Comparison of ENCODE assay signal across 8 mouse cellular contexts in genomic region chr2:32312318-32312964, GRCm38 (mm10). TPM values are rescaled to one million over a fixed set of nuclear protein-coding genes. Genes with fewer than 3 reads are reported as not detected.
DNase-seq lines count a peak whose midpoint lies in the region; ATAC-seq and TF ChIP-seq lines count a peak whose summit lies in the region.

No protein-coding gene starts in this region.

- peak; percentile 69 for DNase-seq in G1E (ENCODE audit: low spot score)
- DNase-seq in forebrain, embryonic 11.5 days (ENCODE audit: low spot score): peak; percentile 97
- DNase-seq in hindbrain, embryonic 10.5 days (ENCODE audit: low spot score): peak; percentile 93
- DNase-seq in midbrain, embryonic 14.5 days: peak; percentile 85
- DNase-seq in spleen, postnatal 10 days (ENCODE audit: low spot score in 2 of 2): peak; percentile 62 to 91
- no peak for DNase-seq in left cerebral cortex, adult 11 months (ENCODE audit: low spot score)

- peaks cover 17% of the 10 kb centered on the region for H3K4me1 ChIP-seq in G1E (ENCODE audit: insufficient read depth, low read depth, low read length)
- peaks cover 27% of the 10 kb centered on the region for H3K4me1 ChIP-seq in bone marrow macrophage, adult 2 months (ENCODE audit: control insufficient read depth, insufficient read depth, low read length)
- H3K4me1 ChIP-seq in forebrain, embryonic 11.5 days (replicated peaks; ENCODE audit: control insufficient read depth, insufficient read depth, low read length): peaks cover 6% of the 10 kb centered on the region; the same call in 1 of the 2 replicates
- H3K4me1 ChIP-seq in hindbrain, embryonic 10.5 days (replicated peaks): peaks cover 66% of the 10 kb centered on the region
- H3K4me1 ChIP-seq in limb, embryonic 13.5 days: peaks cover 78% of the 10 kb centered on the region
- H3K4me1 ChIP-seq in midbrain, embryonic 14.5 days (ENCODE audit: control insufficient read depth, insufficient read depth, low read length): peaks cover 8% of the 10 kb centered on the region

- WGBS in forebrain, embryonic 11.5 days: 1% methylated on average over 40 of the region's 56 CpGs
- 1% methylated on average over 56 of the region's 56 CpGs for WGBS in hindbrain, embryonic 10.5 days
- WGBS in limb, embryonic 13.5 days: 2% methylated on average over 53 of the region's 56 CpGs
- 1% methylated on average over 56 of the region's 56 CpGs for WGBS in midbrain, embryonic 14.5 days

- H3K9me3 ChIP-seq in G1E (replicated peaks): no peaks in the 10 kb centered on the region
- no peaks in the 10 kb centered on the region for H3K9me3 ChIP-seq in forebrain, embryonic 11.5 days (ENCODE audit: control insufficient read depth, low read length)
- H3K9me3 ChIP-seq in hindbrain, embryonic 10.5 days: no peaks in the 10 kb centered on the region
- H3K9me3 ChIP-seq in limb, embryonic 13.5 days: no peaks in the 10 kb centered on the region
- no peaks in the 10 kb centered on the region for H3K9me3 ChIP-seq in midbrain, embryonic 14.5 days (ENCODE audit: control insufficient read depth, low read length)

- H3K27me3 ChIP-seq in G1E (ENCODE audit: insufficient read depth, low read length): peaks cover 49% of the 10 kb centered on the region
- H3K27me3 ChIP-seq in forebrain, embryonic 11.5 days (ENCODE audit: control insufficient read depth, insufficient read depth, low read length): peaks cover 3% of the 10 kb centered on the region
- peaks cover 71% of the 10 kb centered on the region for H3K27me3 ChIP-seq in hindbrain, embryonic 10.5 days (ENCODE audit: insufficient read depth, poor library complexity, severe bottlenecking)
- H3K27me3 ChIP-seq in limb, embryonic 13.5 days: no peaks in the 10 kb centered on the region
- H3K27me3 ChIP-seq in midbrain, embryonic 14.5 days (ENCODE audit: control insufficient read depth, insufficient read depth, low read length): peaks cover 6% of the 10 kb centered on the region; the same call in 1 of the 2 replicates

- H3K36me3 ChIP-seq in G1E (replicated peaks): peaks cover 29% of the 10 kb centered on the region
- no peaks in the 10 kb centered on the region for H3K36me3 ChIP-seq in forebrain, embryonic 11.5 days (ENCODE audit: control insufficient read depth, insufficient read depth, low read length)
- H3K36me3 ChIP-seq in hindbrain, embryonic 10.5 days: peaks cover 27% of the 10 kb centered on the region
- peaks cover 55% of the 10 kb centered on the region for H3K36me3 ChIP-seq in limb, embryonic 13.5 days
- peaks cover 66% of the 10 kb centered on the region for H3K36me3 ChIP-seq in midbrain, embryonic 14.5 days (ENCODE audit: control insufficient read depth, insufficient read depth, low read length)

- peak overlapping the region; percentile 100 for H3K4me2 ChIP-seq in forebrain, embryonic 11.5 days (ENCODE audit: low read depth, low read length, severe bottlenecking)
- H3K4me2 ChIP-seq in limb, embryonic 13.5 days (replicated peaks): peak overlapping the region; percentile 100
- H3K4me2 ChIP-seq in midbrain, embryonic 14.5 days (ENCODE audit: low read length): peak overlapping the region; percentile 80

- peak overlapping the region; percentile 65; the same call in 1 of the 2 replicates for H3K4me3 ChIP-seq in G1E (ENCODE audit: low read depth, low read length)
- H3K4me3 ChIP-seq in bone marrow macrophage, adult 2 months (ENCODE audit: insufficient read depth, low read length): peak overlapping the region; percentile 38; the same call in 1 of the 2 replicates
- peak overlapping the region; percentile 66 for H3K4me3 ChIP-seq in forebrain, embryonic 11.5 days (ENCODE audit: low read depth, low read length)
- peak overlapping the region; percentile 78 for H3K4me3 ChIP-seq in hindbrain, embryonic 10.5 days
- H3K4me3 ChIP-seq in limb, embryonic 13.5 days: peak overlapping the region; percentile 87
- H3K4me3 ChIP-seq in midbrain, embryonic 14.5 days (replicated peaks; ENCODE audit: low read depth, low read length): peak overlapping the region; percentile 39

- ATAC-seq in G1E (ENCODE audit: extremely low read depth, insufficient number of reproducible peaks, low FRiP score, poor library complexity, severe bottlenecking): no peak
- peak; percentile 86 for ATAC-seq in forebrain, embryonic 11.5 days (replicated peaks; ENCODE audit: low FRiP score)
- ATAC-seq in limb, embryonic 13.5 days (ENCODE audit: low FRiP score, low read depth): peak; percentile 60; the same call in 1 of the 2 replicates
- peak; percentile 68 for ATAC-seq in midbrain, embryonic 14.5 days (ENCODE audit: low FRiP score, low TSS enrichment)

- no peak for TF ChIP-seq POLR2A in bone marrow macrophage, adult 2 months (IDR thresholded peaks at IDR 0.05; ENCODE audit: borderline replicate concordance, low read depth, low read length)

- H3K9ac ChIP-seq in forebrain, embryonic 11.5 days (ENCODE audit: low read length): peak overlapping the region; percentile 81
- peak overlapping the region; percentile 93 for H3K9ac ChIP-seq in limb, embryonic 13.5 days
- peak overlapping the region; percentile 56 for H3K9ac ChIP-seq in midbrain, embryonic 14.5 days (replicated peaks; ENCODE audit: low read length)

- no peak overlapping the region for H3K27ac ChIP-seq in bone marrow macrophage, adult 2 months (ENCODE audit: insufficient read depth, low read depth, low read length)
- no peak overlapping the region for H3K27ac ChIP-seq in forebrain, embryonic 11.5 days (ENCODE audit: low read depth, low read length)
- H3K27ac ChIP-seq in hindbrain, embryonic 10.5 days: peak overlapping the region; percentile 87
- peak overlapping the region; percentile 89 for H3K27ac ChIP-seq in limb, embryonic 13.5 days
- no peak overlapping the region; the same call in 1 of the 2 replicates for H3K27ac ChIP-seq in midbrain, embryonic 14.5 days (replicated peaks; ENCODE audit: low read depth, low read length)

- no peak for TF ChIP-seq CTCF in G1E (IDR thresholded peaks at IDR 0.05; ENCODE audit: low read depth, low read length)
- no peak for TF ChIP-seq CTCF in bone marrow macrophage, adult 2 months (IDR thresholded peaks at IDR 0.05; ENCODE audit: low read depth, low read length)

RNA-seq across cellular contexts. Expression of gene Swi5, which starts 24.6 kb away (rescaled TPM):
- total RNA-seq in G1E (2014; fragmentation: Nextera tagmentation) (150 and 164 TPM in 2 replicates), G1E (2017) (482 and 488 TPM in 2 replicates)
- 351 and 432 TPM in 2 replicates for polyA plus RNA-seq in G1E (2012)
- polyA plus RNA-seq in bone marrow macrophage, adult 2 months (2012; ENCODE audit: insufficient read depth, insufficient read length, missing spikeins): 168 and 170 TPM in 2 replicates
- 345 and 373 TPM in 2 replicates for polyA plus RNA-seq in forebrain, embryonic 11.5 days (2014; fragmentation: Nextera tagmentation; extraction: Ambion mirVana)
- polyA plus RNA-seq in hindbrain, embryonic 10.5 days (2016; fragmentation: Nextera tagmentation; extraction: Ambion mirVana): 488 and 544 TPM in 2 replicates
- 451 and 463 TPM in 2 replicates for polyA plus RNA-seq in limb, embryonic 13.5 days (2015; fragmentation: Nextera tagmentation; extraction: Ambion mirVana)
- polyA plus RNA-seq in midbrain, embryonic 14.5 days (2014; fragmentation: Nextera tagmentation; extraction: Ambion mirVana): 169 and 339 TPM in 2 replicates

RNA-seq across cellular contexts. Expression of gene Golga2, which starts 25.3 kb away (rescaled TPM):
- total RNA-seq in G1E (2014; fragmentation: Nextera tagmentation): 19.5 and 24.5 TPM in 2 replicates
- 35.2 and 35.6 TPM in 2 replicates for total RNA-seq in G1E (2017)
- 20.8 and 24.3 TPM in 2 replicates for polyA plus RNA-seq in G1E (2012)
- 44.9 and 47.3 TPM in 2 replicates for polyA plus RNA-seq in bone marrow macrophage, adult 2 months (2012; ENCODE audit: insufficient read depth, insufficient read length, missing spikeins)
- polyA plus RNA-seq in forebrain, embryonic 11.5 days (2014; fragmentation: Nextera tagmentation; extraction: Ambion mirVana): 22.4 and 22.6 TPM in 2 replicates
- 20.2 and 22.6 TPM in 2 replicates for polyA plus RNA-seq in hindbrain, embryonic 10.5 days (2016; fragmentation: Nextera tagmentation; extraction: Ambion mirVana)
- 27.1 and 28.2 TPM in 2 replicates for polyA plus RNA-seq in limb, embryonic 13.5 days (2015; fragmentation: Nextera tagmentation; extraction: Ambion mirVana)
- polyA plus RNA-seq in midbrain, embryonic 14.5 days (2014; fragmentation: Nextera tagmentation; extraction: Ambion mirVana): 22.5 and 26.1 TPM in 2 replicates

RNA-seq across cellular contexts. Expression of gene Ciz1, which starts 39.7 kb away (rescaled TPM):
- total RNA-seq in G1E (2014; fragmentation: Nextera tagmentation) (196 and 213 TPM in 2 replicates), G1E (2017) (62.9 and 71.6 TPM in 2 replicates)
- 306 and 372 TPM in 2 replicates for polyA plus RNA-seq in G1E (2012)
- polyA plus RNA-seq in bone marrow macrophage, adult 2 months (2012; ENCODE audit: insufficient read depth, insufficient read length, missing spikeins): 101 and 103 TPM in 2 replicates
- polyA plus RNA-seq in forebrain, embryonic 11.5 days (2014; fragmentation: Nextera tagmentation; extraction: Ambion mirVana): 62.6 and 69.0 TPM in 2 replicates
- 56.3 and 69.4 TPM in 2 replicates for polyA plus RNA-seq in hindbrain, embryonic 10.5 days (2016; fragmentation: Nextera tagmentation; extraction: Ambion mirVana)
- 49.8 and 54.9 TPM in 2 replicates for polyA plus RNA-seq in limb, embryonic 13.5 days (2015; fragmentation: Nextera tagmentation; extraction: Ambion mirVana)
- 46.4 and 54.1 TPM in 2 replicates for polyA plus RNA-seq in midbrain, embryonic 14.5 days (2014; fragmentation: Nextera tagmentation; extraction: Ambion mirVana)

RNA-seq across cellular contexts. Expression of gene Dnm1, which starts 40.7 kb away (rescaled TPM):
- not detected in 2 replicates for total RNA-seq in G1E (2014; fragmentation: Nextera tagmentation)
- total RNA-seq in G1E (2017): 0.05 TPM in 1 of 2 replicates, not detected in the other
- polyA plus RNA-seq in G1E (2012): 0.14 and 0.15 TPM in 2 replicates
- 0.66 and 1.1 TPM in 2 replicates for polyA plus RNA-seq in bone marrow macrophage, adult 2 months (2012; ENCODE audit: insufficient read depth, insufficient read length, missing spikeins)
- 12.4 and 12.8 TPM in 2 replicates for polyA plus RNA-seq in forebrain, embryonic 11.5 days (2014; fragmentation: Nextera tagmentation; extraction: Ambion mirVana)
- 12.3 and 17.0 TPM in 2 replicates for polyA plus RNA-seq in hindbrain, embryonic 10.5 days (2016; fragmentation: Nextera tagmentation; extraction: Ambion mirVana)
- 32.4 and 32.5 TPM in 2 replicates for polyA plus RNA-seq in limb, embryonic 13.5 days (2015; fragmentation: Nextera tagmentation; extraction: Ambion mirVana)
- 90.6 and 103 TPM in 2 replicates for polyA plus RNA-seq in midbrain, embryonic 14.5 days (2014; fragmentation: Nextera tagmentation; extraction: Ambion mirVana)

RNA-seq across cellular contexts. Expression of gene Uck1, which starts 52.5 kb away (rescaled TPM):
- total RNA-seq in G1E (2014; fragmentation: Nextera tagmentation): 26.1 and 50.0 TPM in 2 replicates
- 41.7 and 42.5 TPM in 2 replicates for total RNA-seq in G1E (2017)
- polyA plus RNA-seq in G1E (2012): 53.2 and 56.1 TPM in 2 replicates
- polyA plus RNA-seq in bone marrow macrophage, adult 2 months (2012; ENCODE audit: insufficient read depth, insufficient read length, missing spikeins): 28.7 and 32.9 TPM in 2 replicates
- polyA plus RNA-seq in forebrain, embryonic 11.5 days (2014; fragmentation: Nextera tagmentation; extraction: Ambion mirVana): 78.4 and 89.0 TPM in 2 replicates
- polyA plus RNA-seq in hindbrain, embryonic 10.5 days (2016; fragmentation: Nextera tagmentation; extraction: Ambion mirVana): 77.2 and 83.0 TPM in 2 replicates
- polyA plus RNA-seq in limb, embryonic 13.5 days (2015; fragmentation: Nextera tagmentation; extraction: Ambion mirVana): 69.7 and 75.1 TPM in 2 replicates
- 89.6 and 96.1 TPM in 2 replicates for polyA plus RNA-seq in midbrain, embryonic 14.5 days (2014; fragmentation: Nextera tagmentation; extraction: Ambion mirVana)

Comparison
In these comparisons a context has a peak if more than half of its experiments do, and no peak if none do; other contexts are left out.
1. H3K27ac ChIP-seq: peak in hindbrain, embryonic 10.5 days (single experiment) and limb, embryonic 13.5 days (single experiment); none in bone marrow macrophage, adult 2 months (single experiment), forebrain, embryonic 11.5 days (single experiment) and midbrain, embryonic 14.5 days (single experiment).
2. Peak in every context shown above with its lines, with median percentiles within 50 percentile points of each other: H3K4me3 ChIP-seq, H3K4me2 ChIP-seq and H3K9ac ChIP-seq.